Mouse (Mus musculus): ENCODE results near the gene Nudt16l1. TPM values are rescaled to one million over a fixed set of nuclear protein-coding genes. Genes with fewer than 3 reads are reported as not detected.
A peak's percentile ranks its signal among the peaks of the same experiment; 100 is the strongest.

Nudt16l1 gene
- polyA plus RNA-seq, 1 experiment from 2014 or later, result 150 TPM

- H3K27me3 ChIP-seq, result no peaks in the 10 kb centered on the region
- H3K27ac ChIP-seq, result no peak overlapping the region
- H3K4me1 ChIP-seq, result peaks cover 11% of the 10 kb centered on the region
- H3K9ac ChIP-seq, result no peak overlapping the region; the same call in 1 of the 2 replicates
- peak overlapping the region; percentile 92; the same call in 1 of the 2 replicates for H3K4me2 ChIP-seq
- H3K9me3 ChIP-seq, result no peaks in the 10 kb centered on the region
- ATAC-seq (ENCODE audit: borderline replicate concordance, extremely low read depth, low FRiP score, low TSS enrichment), result no peak
- H3K36me3 ChIP-seq, result peaks cover 69% of the 10 kb centered on the region
- 81% methylated on average over 10 of the region's 10 CpGs for WGBS
- H3K4me3 ChIP-seq, result peak overlapping the region; percentile 88; the same call in 1 of the 2 replicates
Measured at GRCm38 (mm10) chr16:4940311-4940850, 1.8 kb downstream of the Nudt16l1 start.

GRCm38 (mm10) chr16:4941016-4941415 is 2.5 kb downstream of the Nudt16l1 start:
- Histone ChIP-seq H3K36me3 (peaks cover 69% of the 10 kb centered on the region), H3K4me3 (no peak overlapping the region), H3K27ac (no peak overlapping the region), H3K9me3 (no peaks in the 10 kb centered on the region), H3K4me2 (no peak overlapping the region), H3K4me1 (peaks cover 11% of the 10 kb centered on the region), H3K27me3 (no peaks in the 10 kb centered on the region), H3K9ac (no peak overlapping the region)
- no peak for ATAC-seq (ENCODE audit: borderline replicate concordance, extremely low read depth, low FRiP score, low TSS enrichment)

- no peak overlapping the region for H3K27ac ChIP-seq
- H3K27me3 ChIP-seq, result no peaks in the 10 kb centered on the region
- no peak overlapping the region for H3K4me2 ChIP-seq
- peaks cover 74% of the 10 kb centered on the region for H3K36me3 ChIP-seq
- no peak overlapping the region for H3K9ac ChIP-seq
- ATAC-seq (ENCODE audit: borderline replicate concordance, extremely low read depth, low FRiP score, low TSS enrichment), result no peak
- WGBS, result 94% methylated on average over 8 of the region's 8 CpGs
- H3K4me1 ChIP-seq, result peaks cover 11% of the 10 kb centered on the region
- no peak overlapping the region for H3K4me3 ChIP-seq
- no peaks in the 10 kb centered on the region for H3K9me3 ChIP-seq
Measured at GRCm38 (mm10) chr16:4942868-4943267, 4.3 kb downstream of the Nudt16l1 start.

GRCm38 (mm10) chr16:4943431-4943830 is 4.9 kb downstream of the Nudt16l1 start:
- peaks cover 11% of the 10 kb centered on the region for H3K4me1 ChIP-seq
- no peak overlapping the region for H3K27ac ChIP-seq
- no peak overlapping the region for H3K4me3 ChIP-seq
- no peaks in the 10 kb centered on the region for H3K27me3 ChIP-seq
- no peaks in the 10 kb centered on the region for H3K9me3 ChIP-seq
- WGBS, result 92% methylated on average over 3 of the region's 3 CpGs
- H3K36me3 ChIP-seq, result peaks cover 77% of the 10 kb centered on the region
- no peak overlapping the region for H3K9ac ChIP-seq
- H3K4me2 ChIP-seq, result no peak overlapping the region
- ATAC-seq (ENCODE audit: borderline replicate concordance, extremely low read depth, low FRiP score, low TSS enrichment), result no peak

GRCm38 (mm10) chr16:4945415-4945814 is 6.9 kb downstream of the Nudt16l1 start:
- H3K4me2 ChIP-seq, result no peak overlapping the region
- no peak for ATAC-seq (ENCODE audit: borderline replicate concordance, extremely low read depth, low FRiP score, low TSS enrichment)
- peaks cover under 1% of the 10 kb centered on the region; the same call in 1 of the 2 replicates for H3K4me1 ChIP-seq
- WGBS, result 72% methylated on average over 4 of the region's 4 CpGs
- H3K27ac ChIP-seq, result no peak overlapping the region
- no peaks in the 10 kb centered on the region for H3K9me3 ChIP-seq
- H3K4me3 ChIP-seq, result no peak overlapping the region
- no peak overlapping the region for H3K9ac ChIP-seq
- H3K27me3 ChIP-seq, result no peaks in the 10 kb centered on the region
- peaks cover 84% of the 10 kb centered on the region for H3K36me3 ChIP-seq

GRCm38 (mm10) chr16:4946155-4946554 is 7.6 kb downstream of the Nudt16l1 start:
- no peak for ATAC-seq (ENCODE audit: borderline replicate concordance, extremely low read depth, low FRiP score, low TSS enrichment)
- WGBS, result 86% methylated on average over 3 of the region's 3 CpGs
- Histone ChIP-seq H3K27ac (no peak overlapping the region), H3K4me3 (no peak overlapping the region), H3K4me2 (no peak overlapping the region), H3K9me3 (no peaks in the 10 kb centered on the region), H3K36me3 (peaks cover 82% of the 10 kb centered on the region), H3K27me3 (no peaks in the 10 kb centered on the region), H3K4me1 (no peaks in the 10 kb centered on the region), H3K9ac (no peak overlapping the region)

- peaks cover 73% of the 10 kb centered on the region for H3K36me3 ChIP-seq
- no peak overlapping the region for H3K9ac ChIP-seq
- 79% methylated on average over 4 of the region's 4 CpGs for WGBS
Measured at GRCm38 (mm10) chr16:4947378-4947777, 8.8 kb downstream of the Nudt16l1 start.

GRCm38 (mm10) chr16:4956609-4957008 is 18.0 kb downstream of the Nudt16l1 start:
- WGBS, result 86% methylated on average over 3 of the region's 3 CpGs
- ATAC-seq (ENCODE audit: borderline replicate concordance, extremely low read depth, low FRiP score, low TSS enrichment), result no peak
- Histone ChIP-seq H3K27ac (no peak overlapping the region), H3K27me3 (no peaks in the 10 kb centered on the region), H3K9ac (no peak overlapping the region), H3K4me2 (no peak overlapping the region), H3K4me3 (no peak overlapping the region), H3K36me3 (peaks cover 50% of the 10 kb centered on the region), H3K4me1 (no peaks in the 10 kb centered on the region), H3K9me3 (no peaks in the 10 kb centered on the region)

More at GRCm38 (mm10) chr16:4947378-4947777, 8.8 kb downstream of the Nudt16l1 start:
- no peaks in the 10 kb centered on the region for H3K27me3 ChIP-seq
- H3K9me3 ChIP-seq, result no peaks in the 10 kb centered on the region
- H3K4me2 ChIP-seq, result no peak overlapping the region
- ATAC-seq (ENCODE audit: borderline replicate concordance, extremely low read depth, low FRiP score, low TSS enrichment), result no peak
- H3K27ac ChIP-seq, result no peak overlapping the region
- no peak overlapping the region for H3K4me3 ChIP-seq
- H3K4me1 ChIP-seq, result no peaks in the 10 kb centered on the region

- H3K36me3 ChIP-seq, result peaks cover 46% of the 10 kb centered on the region
- no peak overlapping the region for H3K9ac ChIP-seq
- no peaks in the 10 kb centered on the region for H3K27me3 ChIP-seq
- no peak overlapping the region for H3K27ac ChIP-seq
- no peaks in the 10 kb centered on the region for H3K9me3 ChIP-seq
- ATAC-seq (ENCODE audit: borderline replicate concordance, extremely low read depth, low FRiP score, low TSS enrichment), result no peak
- no peak overlapping the region for H3K4me3 ChIP-seq
- WGBS, result 87% methylated on average over 3 of the region's 3 CpGs
- H3K4me1 ChIP-seq, result peaks cover 4% of the 10 kb centered on the region; the same call in 1 of the 2 replicates
- no peak overlapping the region for H3K4me2 ChIP-seq
Measured at GRCm38 (mm10) chr16:4957446-4957845, 18.9 kb downstream of the Nudt16l1 start.

GRCm38 (mm10) chr16:4960260-4960659 is 21.7 kb downstream of the Nudt16l1 start:
- Histone ChIP-seq H3K27me3 (no peaks in the 10 kb centered on the region), H3K4me1 (peaks cover 18% of the 10 kb centered on the region), H3K36me3 (peaks cover 18% of the 10 kb centered on the region), H3K4me3 (no peak overlapping the region), H3K9ac (no peak overlapping the region), H3K4me2 (no peak overlapping the region), H3K27ac (no peak overlapping the region), H3K9me3 (no peaks in the 10 kb centered on the region)
- 91% methylated on average over 8 of the region's 8 CpGs for WGBS
- no peak for ATAC-seq (ENCODE audit: borderline replicate concordance, extremely low read depth, low FRiP score, low TSS enrichment)

- peak overlapping the region; percentile 82 for H3K4me3 ChIP-seq
- H3K27ac ChIP-seq, result peak overlapping the region; percentile 79; the same call in 1 of the 2 replicates
Measured at GRCm38 (mm10) chr16:4963346-4963745, 24.8 kb downstream of the Nudt16l1 start.

GRCm38 (mm10) chr16:4963797-4964709 is 25.5 kb downstream of the Nudt16l1 start, which contains the start of gene Anks3:
Gene Anks3, minus strand, starts transcription at chr16:4964205.
- Histone ChIP-seq H3K36me3 (peaks cover 5% of the 10 kb centered on the region; the same call in 1 of the 2 replicates), H3K4me3 (peak within 1 kb of the TSS; percentile 82), H3K27ac (peak within 1 kb of the TSS; percentile 79), H3K27me3 (no peaks in the 10 kb centered on the region), H3K4me2 (peak within 1 kb of the TSS; percentile 70), H3K4me1 (peaks cover 20% of the 10 kb centered on the region), H3K9ac (peak within 1 kb of the TSS; percentile 78), H3K9me3 (no peaks in the 10 kb centered on the region)
- ATAC-seq (ENCODE audit: borderline replicate concordance, extremely low read depth, low FRiP score, low TSS enrichment), result peak; percentile 98
- WGBS, result under 1% methylated on average over 75 of the region's 76 CpGs

More at GRCm38 (mm10) chr16:4963346-4963745, 24.8 kb downstream of the Nudt16l1 start:
- WGBS, result 34% methylated on average over 9 of the region's 9 CpGs
- H3K4me1 ChIP-seq, result peaks cover 20% of the 10 kb centered on the region
- peak overlapping the region; percentile 70 for H3K4me2 ChIP-seq
- no peaks in the 10 kb centered on the region for H3K27me3 ChIP-seq
- ATAC-seq (ENCODE audit: borderline replicate concordance, extremely low read depth, low FRiP score, low TSS enrichment), result no peak
- peak overlapping the region; percentile 78 for H3K9ac ChIP-seq
- peaks cover 5% of the 10 kb centered on the region; the same call in 1 of the 2 replicates for H3K36me3 ChIP-seq
- H3K9me3 ChIP-seq, result no peaks in the 10 kb centered on the region
